Mouse (Mus musculus) midbrain, embryonic 13.5 days (tissue): ENCODE measurements around the gene Rsph1. TPM values are rescaled to one million over a fixed set of nuclear protein-coding genes. Genes with fewer than 3 reads are reported as not detected.
A peak's percentile ranks its signal among the peaks of the same experiment; 100 is the strongest.

Experiments used
- ATAC-seq: fragments of 200-750 bp; cut with Nextera tagmentation; 2 replicates; pipeline ENCODE4 v1.8.0; 2017; ENCODE audit warnings: mild to moderate bottlenecking, moderate TSS enrichment, moderate library complexity
- H3K27ac ChIP-seq: fragments of 300-500 bp; sonication (generic); 2 replicates; pipeline ENCODE4 v1.5.1; 2015; ENCODE audit warnings: inconsistent platforms, mild to moderate bottlenecking, moderate library complexity
- H3K27me3 ChIP-seq: fragments of 300-500 bp; sonication (generic); 2 replicates; pipeline ENCODE4 v1.6.1; 2015; ENCODE audit warnings: mild to moderate bottlenecking, inconsistent platforms
- H3K36me3 ChIP-seq: fragments of 300-500 bp; sonication (generic); 2 replicates; pipeline ENCODE4 v1.6.1; 2015; ENCODE audit warnings: mild to moderate bottlenecking, inconsistent platforms
- H3K4me1 ChIP-seq: fragments of 300-500 bp; sonication (generic); replicated peaks from 2 replicates; pipeline ENCODE4 v1.6.1; 2015; ENCODE audit warnings: inconsistent platforms
- H3K4me2 ChIP-seq: fragments of 300-500 bp; sonication (generic); replicated peaks from 2 replicates; pipeline ENCODE4 v1.6.1; 2015; ENCODE audit warnings: moderate library complexity, mild to moderate bottlenecking, inconsistent platforms
- H3K4me3 ChIP-seq: fragments of 300-500 bp; sonication (generic); replicated peaks from 2 replicates; pipeline ENCODE4 v1.5.1; 2015; ENCODE audit warnings: mild to moderate bottlenecking, inconsistent platforms
- H3K9ac ChIP-seq: fragments of 300-500 bp; sonication (generic); replicated peaks from 2 replicates; pipeline ENCODE4 v1.6.1; 2015; ENCODE audit warnings: mild to moderate bottlenecking, inconsistent platforms
- H3K9me3 ChIP-seq: fragments of 300-500 bp; sonication (generic); 2 replicates; pipeline ENCODE4 v1.6.1; 2016; ENCODE audit warnings: mild to moderate bottlenecking, inconsistent platforms
- WGBS: fragments of 180-500 bp; shearing (Covaris S2); methylation state at CpG from one replicate; pipeline ENCODE4 v1.1.7; 2015; 5-methylcytosine and 5-hydroxymethylcytosine counted together
- polyA plus RNA-seq: library from polyadenylated mRNA; unstranded; fragments of >200 nt; fragmentation: Nextera tagmentation; extraction: Ambion mirVana; gene quantifications from 2 replicates; pipeline ENCODE4 v1.2.1, GENCODE M21; 2015

Gene Rsph1
- polyA plus RNA-seq, 1 experiment from 2014 or later, result 2.7 TPM

DNA sequence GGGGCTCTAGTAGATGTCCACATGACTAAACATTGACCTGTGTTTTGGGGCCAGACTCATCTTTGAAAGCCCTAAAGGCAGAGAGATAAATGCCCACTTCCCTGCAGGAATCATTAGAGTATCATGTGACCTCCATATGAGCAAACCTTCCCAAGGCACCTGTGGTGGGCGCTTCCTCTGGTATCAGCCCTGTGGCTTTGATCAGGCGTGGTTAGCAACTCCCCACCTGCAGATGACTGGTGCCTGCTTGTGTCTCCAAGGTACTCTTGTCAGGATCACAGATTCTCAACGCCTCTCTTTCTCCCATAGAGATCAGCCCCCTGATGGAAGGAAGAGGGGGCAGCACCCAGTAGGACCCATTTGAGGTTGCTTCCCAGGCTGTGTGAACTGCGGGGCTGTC lies 22.8 kb upstream of the Rsph1 start:
- no peak overlapping the region for H3K9ac ChIP-seq
- H3K36me3 ChIP-seq, result peaks cover 4% of the 10 kb centered on the region; the same call in 1 of the 2 replicates
- peaks cover 29% of the 10 kb centered on the region for H3K4me1 ChIP-seq
- H3K4me3 ChIP-seq, result no peak overlapping the region
- no peaks in the 10 kb centered on the region for H3K9me3 ChIP-seq
- H3K27me3 ChIP-seq, result peaks cover 6% of the 10 kb centered on the region; the same call in 1 of the 2 replicates
- H3K27ac ChIP-seq, result no peak overlapping the region
- 89% methylated on average over 4 of the region's 4 CpGs for WGBS
- ATAC-seq, result no peak
- no peak overlapping the region for H3K4me2 ChIP-seq

DNA sequence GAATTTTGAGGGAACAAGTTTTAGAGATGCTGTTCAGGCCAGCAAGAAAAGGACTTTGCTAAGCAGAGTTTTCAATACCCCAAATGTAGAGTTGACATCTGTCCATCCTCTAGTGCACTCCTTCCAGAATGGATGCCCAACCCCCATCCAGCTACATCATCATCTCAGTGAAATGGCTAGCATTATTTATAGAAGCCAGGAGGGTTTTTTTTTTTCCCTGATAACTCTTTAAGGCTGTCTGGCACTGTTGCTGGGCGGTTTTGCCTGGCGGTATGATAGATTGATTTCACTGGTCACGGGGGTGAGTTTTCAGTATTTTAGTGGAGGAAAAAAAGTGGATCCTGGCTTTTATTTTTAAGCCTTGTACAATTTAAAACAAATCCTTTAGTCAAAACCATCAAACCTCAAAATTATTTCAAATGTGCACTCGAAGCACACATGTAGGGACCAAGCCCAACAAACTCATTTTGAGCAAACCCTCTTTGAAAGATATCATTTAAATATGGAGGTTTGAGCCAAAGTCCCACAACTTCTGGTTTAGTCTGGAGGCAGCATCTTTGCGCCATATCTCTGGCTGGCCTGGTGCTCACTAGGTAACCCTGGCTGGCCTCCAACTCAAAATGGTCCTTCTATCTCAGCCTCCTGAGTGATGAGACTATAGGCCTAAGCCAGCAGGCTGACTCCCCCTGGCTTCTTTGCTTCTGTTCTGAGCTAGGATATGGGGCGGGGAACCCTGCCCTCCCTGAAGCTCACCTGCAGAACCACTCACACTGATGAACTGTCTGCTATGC lies 21.4 kb upstream of the Rsph1 start:
- H3K4me2 ChIP-seq, result no peak overlapping the region
- ATAC-seq, result no peak

DNA sequence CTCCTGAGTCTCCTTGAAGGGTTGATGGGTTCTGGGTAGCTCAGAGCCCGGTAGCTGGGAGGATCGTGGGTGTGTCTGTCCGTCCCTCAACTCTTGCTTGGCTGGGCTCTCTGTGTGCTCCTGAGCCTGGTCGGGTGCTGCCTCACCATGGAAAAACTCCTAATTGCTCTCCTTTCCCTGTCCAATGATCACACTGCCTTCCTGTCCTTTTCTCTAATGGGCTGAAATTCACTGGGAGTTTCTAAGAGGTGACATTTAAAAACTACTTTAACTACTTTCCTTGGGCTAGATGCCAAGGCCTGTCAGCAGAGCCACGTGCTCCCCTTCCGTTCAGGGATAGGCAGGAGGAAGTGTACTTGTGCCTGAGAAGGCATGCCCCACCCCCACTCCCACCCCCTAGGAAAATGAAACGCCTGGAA lies 20.3 kb upstream of the Rsph1 start:
- Histone ChIP-seq H3K9ac (no peak overlapping the region), H3K9me3 (no peaks in the 10 kb centered on the region), H3K36me3 (no peaks in the 10 kb centered on the region), H3K4me3 (peak overlapping the region; percentile 66), H3K4me1 (peaks cover 29% of the 10 kb centered on the region), H3K27me3 (peaks cover 9% of the 10 kb centered on the region; the same call in 1 of the 2 replicates), H3K27ac (no peak overlapping the region), H3K4me2 (peak overlapping the region; percentile 94)
- WGBS, result 26% methylated on average over 7 of the region's 7 CpGs
- no peak for ATAC-seq

More for the DNA sequence above, 21.4 kb upstream of the Rsph1 start:
- no peaks in the 10 kb centered on the region for H3K9me3 ChIP-seq
- peaks cover 4% of the 10 kb centered on the region; the same call in 1 of the 2 replicates for H3K36me3 ChIP-seq
- H3K4me1 ChIP-seq, result peaks cover 29% of the 10 kb centered on the region
- H3K27me3 ChIP-seq, result peaks cover 9% of the 10 kb centered on the region; the same call in 1 of the 2 replicates
- no peak overlapping the region for H3K27ac ChIP-seq
- 91% methylated on average over 6 of the region's 6 CpGs for whole genome bisulfite sequencing
- no peak overlapping the region for H3K9ac ChIP-seq
- H3K4me3 ChIP-seq, result no peak overlapping the region

DNA sequence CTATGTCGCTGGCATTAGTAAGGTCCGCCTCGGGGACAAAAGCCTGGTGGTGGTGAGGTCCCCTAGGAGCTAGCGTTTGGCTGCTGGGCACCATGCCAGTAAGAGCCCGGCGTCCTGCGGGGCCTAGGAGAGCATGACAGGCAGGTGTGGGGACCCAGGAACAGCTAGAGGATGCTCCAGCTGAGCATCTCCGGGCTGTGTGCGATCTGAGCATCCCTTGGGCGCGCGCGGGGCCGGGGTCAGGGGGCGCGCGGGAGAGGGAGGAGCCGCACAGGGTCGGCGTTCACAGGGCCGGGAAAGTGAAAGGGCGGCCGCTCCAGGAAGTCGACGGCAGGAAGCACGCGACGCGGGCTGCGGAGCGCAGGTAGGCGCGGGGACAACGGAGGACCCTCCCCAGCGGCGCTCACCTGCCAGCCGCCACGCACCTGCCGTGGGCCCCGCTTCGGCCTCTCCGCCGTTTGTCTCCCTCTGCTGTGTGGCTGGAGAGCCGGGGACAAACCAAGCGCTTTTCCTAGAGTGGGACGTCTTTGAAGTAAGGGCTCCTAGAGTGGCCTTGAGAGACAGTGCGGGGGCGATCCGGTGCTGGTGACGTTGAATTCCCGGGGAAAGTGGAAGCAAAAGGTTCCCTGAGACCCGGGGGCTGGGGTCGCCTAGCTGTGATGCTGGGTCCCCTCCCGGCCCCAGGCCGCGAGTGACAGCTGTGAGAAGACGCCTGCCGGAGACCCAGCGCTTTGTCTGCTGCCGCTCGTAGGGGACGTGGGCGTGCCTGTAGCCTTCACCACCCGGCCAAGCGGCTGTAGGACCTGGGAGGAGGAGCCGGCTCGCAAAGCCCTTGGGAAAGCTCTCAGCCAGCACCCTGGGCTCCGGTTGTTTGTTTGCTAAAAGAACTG lies 19.0 kb upstream of the Rsph1 start:
- ATAC-seq, result peak; percentile 85
- Histone ChIP-seq H3K9me3 (no peaks in the 10 kb centered on the region), H3K27ac (peak overlapping the region; percentile 77)

DNA sequence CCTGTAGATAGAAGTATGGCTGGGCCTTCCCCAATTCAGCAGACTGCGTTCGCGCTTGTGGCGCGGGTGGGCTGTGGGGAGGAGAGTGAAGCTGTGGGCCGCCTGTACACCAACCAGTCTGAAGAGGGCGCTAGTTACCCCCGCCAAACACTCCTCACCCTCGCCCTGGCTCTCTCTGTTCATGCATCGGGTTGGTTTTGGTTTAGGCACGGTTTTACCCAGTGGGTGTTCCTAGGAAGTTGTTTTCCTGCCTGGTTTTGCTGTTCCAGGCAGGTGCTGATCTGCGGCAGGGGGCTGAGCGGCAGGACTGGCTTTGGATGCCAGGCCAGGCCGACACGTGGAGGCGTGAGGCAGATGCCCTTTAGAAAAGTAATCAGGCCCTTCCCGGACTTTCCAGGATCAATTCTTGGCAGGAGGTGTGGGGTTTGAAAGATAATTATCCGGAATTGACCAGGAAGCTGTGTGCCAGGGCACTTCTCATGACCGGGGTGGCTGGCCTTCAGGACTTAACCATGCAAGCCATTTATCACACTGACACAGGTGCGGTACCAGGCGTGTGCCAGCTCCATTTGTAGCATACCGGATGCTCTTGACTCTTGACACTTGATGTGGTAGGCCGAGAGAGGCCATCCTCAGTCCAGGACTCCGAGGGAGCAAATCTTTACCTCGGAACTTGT lies 18.2 kb upstream of the Rsph1 start:
- peak; percentile 56 for ATAC-seq
- peak overlapping the region; percentile 77 for H3K27ac ChIP-seq
- peaks cover 9% of the 10 kb centered on the region; the same call in 1 of the 2 replicates for H3K27me3 ChIP-seq
- H3K4me2 ChIP-seq, result peak overlapping the region; percentile 94
- H3K9me3 ChIP-seq, result no peaks in the 10 kb centered on the region
- H3K4me3 ChIP-seq, result peak overlapping the region; percentile 66
- H3K36me3 ChIP-seq, result no peaks in the 10 kb centered on the region
- peaks cover 29% of the 10 kb centered on the region for H3K4me1 ChIP-seq
- H3K9ac ChIP-seq, result peak overlapping the region; percentile 82
- WGBS, result 20% methylated on average over 25 of the region's 25 CpGs

More for the DNA sequence above, 19.0 kb upstream of the Rsph1 start:
- H3K27me3 ChIP-seq, result peaks cover 9% of the 10 kb centered on the region; the same call in 1 of the 2 replicates
- no peaks in the 10 kb centered on the region for H3K36me3 ChIP-seq
- H3K4me1 ChIP-seq, result peaks cover 29% of the 10 kb centered on the region
- 1% methylated on average over 68 of the region's 68 CpGs for WGBS
- peak overlapping the region; percentile 66 for H3K4me3 ChIP-seq
- H3K9ac ChIP-seq, result peak overlapping the region; percentile 82
- peak overlapping the region; percentile 94 for H3K4me2 ChIP-seq

DNA sequence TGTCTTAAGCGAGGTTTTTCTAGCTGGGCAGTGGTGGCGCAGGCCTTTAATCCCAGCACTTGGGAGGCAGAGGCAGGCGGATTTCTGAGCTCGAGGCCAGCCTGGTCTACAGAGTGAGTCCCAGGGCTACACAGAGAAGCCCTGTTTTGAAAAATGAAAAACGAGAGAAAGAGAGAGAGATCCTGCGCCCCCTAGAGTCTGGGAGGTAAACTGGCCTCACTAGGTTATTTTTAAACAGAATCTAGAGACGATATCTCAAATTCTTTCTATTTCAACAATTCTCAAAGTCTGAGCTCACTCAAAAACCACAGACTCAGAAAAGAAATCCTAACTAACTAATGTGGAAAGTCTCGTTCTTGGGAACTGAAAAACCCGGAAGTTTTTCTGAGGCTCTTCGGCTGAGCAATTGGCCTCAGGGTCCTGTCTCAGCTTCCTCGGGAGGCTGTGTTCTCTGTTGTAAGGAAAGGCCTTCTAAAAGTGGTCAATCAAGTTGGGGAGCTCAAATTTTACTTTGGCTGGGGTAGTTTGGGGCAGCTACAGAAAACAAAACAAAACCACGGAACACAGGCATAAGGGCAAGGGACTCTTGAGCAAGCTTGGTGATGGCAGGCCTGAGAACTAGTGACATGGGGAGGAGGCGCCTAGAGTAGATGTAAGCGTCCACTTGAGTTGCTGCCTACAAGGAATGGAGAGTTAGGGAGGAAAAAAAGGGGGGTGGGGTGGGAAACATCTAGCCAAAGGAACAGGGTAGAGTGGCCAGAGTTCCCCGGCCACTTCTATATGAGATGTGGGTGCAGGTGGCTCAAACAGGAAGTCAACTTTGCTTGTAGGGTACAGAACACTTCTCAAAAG lies 17.4 kb upstream of the Rsph1 start:
- no peaks in the 10 kb centered on the region for H3K36me3 ChIP-seq
- 91% methylated on average over 15 of the region's 15 CpGs for WGBS
- no peaks in the 10 kb centered on the region for H3K9me3 ChIP-seq
- H3K9ac ChIP-seq, result no peak overlapping the region
- no peak overlapping the region; the same call in 1 of the 2 replicates for H3K27ac ChIP-seq
- no peak overlapping the region for H3K4me3 ChIP-seq
- peaks cover 9% of the 10 kb centered on the region; the same call in 1 of the 2 replicates for H3K27me3 ChIP-seq
- peaks cover 29% of the 10 kb centered on the region for H3K4me1 ChIP-seq
- no peak for ATAC-seq
- H3K4me2 ChIP-seq, result peak overlapping the region; percentile 94; the same call in 1 of the 2 replicates

DNA sequence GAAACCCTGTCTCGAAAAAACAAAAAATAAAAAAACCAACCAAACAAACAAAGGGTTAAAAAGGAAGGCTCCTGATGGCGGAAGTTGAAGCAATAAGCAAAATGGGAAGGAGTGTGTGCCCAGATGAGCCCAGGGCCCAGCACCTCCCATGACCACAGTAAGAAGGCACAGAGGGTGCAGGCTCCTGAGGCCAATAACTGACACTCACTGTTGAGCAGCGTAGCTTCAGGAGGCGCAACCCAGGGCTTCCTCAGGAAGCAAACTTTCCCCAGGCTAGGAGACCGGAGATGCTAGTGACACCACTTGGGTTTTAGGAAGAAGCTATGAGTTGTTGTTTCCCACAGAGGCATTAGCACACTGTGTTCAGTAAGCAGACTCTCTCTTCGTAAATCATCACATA lies 13.7 kb upstream of the Rsph1 start:
- Histone ChIP-seq H3K36me3 (no peaks in the 10 kb centered on the region), H3K27ac (no peak overlapping the region), H3K27me3 (0 out of 2 replicates have a peak, but pooled peaks cover 6% of the 10 kb centered on the region), H3K9ac (no peak overlapping the region), H3K4me1 (peaks cover 10% of the 10 kb centered on the region), H3K9me3 (no peaks in the 10 kb centered on the region), H3K4me3 (no peak overlapping the region), H3K4me2 (no peak overlapping the region)
- ATAC-seq, result no peak
- 73% methylated on average over 6 of the region's 6 CpGs for WGBS

DNA sequence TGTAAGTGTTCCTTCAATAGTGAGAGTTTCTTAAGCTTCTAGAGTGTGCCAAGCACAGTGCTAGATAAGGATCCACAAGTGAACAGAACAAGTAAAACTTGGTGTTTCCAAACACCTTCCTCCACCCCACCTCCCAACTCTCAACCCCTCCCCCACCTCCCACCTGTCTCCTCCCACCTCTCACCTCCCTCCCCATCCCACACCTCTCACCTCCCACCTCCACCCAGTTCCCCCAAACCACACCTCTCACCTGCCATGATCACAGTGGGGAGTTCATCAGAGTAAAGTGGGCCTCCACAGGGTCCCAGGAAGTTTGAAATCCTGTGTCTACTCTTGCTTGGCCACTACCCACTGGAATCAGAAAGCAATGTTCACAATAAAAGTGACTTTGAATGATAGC lies 13.1 kb upstream of the Rsph1 start:
- H3K36me3 ChIP-seq, result no peaks in the 10 kb centered on the region
- no peak overlapping the region for H3K4me3 ChIP-seq
- ATAC-seq, result no peak
- peaks cover 5% of the 10 kb centered on the region for H3K4me1 ChIP-seq
- H3K9ac ChIP-seq, result no peak overlapping the region
- no peaks in the 10 kb centered on the region for H3K9me3 ChIP-seq
- H3K27ac ChIP-seq, result no peak overlapping the region
- 0 out of 2 replicates have a peak, but pooled peaks cover 5% of the 10 kb centered on the region for H3K27me3 ChIP-seq
- H3K4me2 ChIP-seq, result no peak overlapping the region

DNA sequence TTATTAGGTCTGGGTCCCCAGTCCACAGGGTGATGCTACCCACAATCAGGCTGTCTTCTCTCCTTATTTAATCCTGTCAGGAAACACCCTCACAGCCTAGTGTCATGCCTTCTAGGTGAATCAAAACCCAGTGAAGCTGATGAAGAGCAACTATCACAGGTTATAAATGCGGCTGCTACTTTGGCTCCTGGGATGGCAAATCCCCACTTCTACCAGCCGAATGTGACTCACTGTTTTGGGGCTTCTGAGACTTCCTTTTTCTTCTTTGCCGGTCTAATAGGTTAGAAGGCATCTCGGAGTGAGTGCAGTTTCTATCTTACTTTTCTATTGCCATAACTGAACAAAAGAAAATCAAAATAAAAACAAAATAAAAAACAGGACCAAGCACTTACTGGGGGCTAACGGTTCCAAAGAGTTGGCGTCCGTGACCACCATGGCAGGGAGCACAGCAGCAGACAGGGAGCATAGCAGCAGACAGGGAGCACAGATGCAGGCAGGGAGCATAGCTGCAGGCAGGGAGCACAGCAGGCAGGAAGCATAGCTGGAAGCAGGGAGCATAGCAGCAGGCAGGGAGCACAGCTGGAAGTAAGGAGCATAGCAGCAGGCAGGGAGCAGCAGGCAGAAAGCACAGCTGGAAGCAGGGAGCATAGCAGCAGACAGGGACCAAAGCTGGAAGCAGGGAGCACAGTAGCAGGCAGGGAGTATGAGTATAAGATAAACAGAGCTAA lies 12.0 kb upstream of the Rsph1 start:
- no peak for ATAC-seq
- H3K27me3 ChIP-seq, result no peaks in the 10 kb centered on the region
- H3K9ac ChIP-seq, result no peak overlapping the region
- 65% methylated on average over 7 of the region's 7 CpGs for WGBS
- H3K4me2 ChIP-seq, result no peak overlapping the region
- no peak overlapping the region for H3K27ac ChIP-seq
- no peaks in the 10 kb centered on the region for H3K9me3 ChIP-seq
- no peak overlapping the region for H3K4me3 ChIP-seq
- 0 out of 2 replicates have a peak, but pooled peaks cover 2% of the 10 kb centered on the region for H3K4me1 ChIP-seq
- H3K36me3 ChIP-seq, result no peaks in the 10 kb centered on the region

DNA sequence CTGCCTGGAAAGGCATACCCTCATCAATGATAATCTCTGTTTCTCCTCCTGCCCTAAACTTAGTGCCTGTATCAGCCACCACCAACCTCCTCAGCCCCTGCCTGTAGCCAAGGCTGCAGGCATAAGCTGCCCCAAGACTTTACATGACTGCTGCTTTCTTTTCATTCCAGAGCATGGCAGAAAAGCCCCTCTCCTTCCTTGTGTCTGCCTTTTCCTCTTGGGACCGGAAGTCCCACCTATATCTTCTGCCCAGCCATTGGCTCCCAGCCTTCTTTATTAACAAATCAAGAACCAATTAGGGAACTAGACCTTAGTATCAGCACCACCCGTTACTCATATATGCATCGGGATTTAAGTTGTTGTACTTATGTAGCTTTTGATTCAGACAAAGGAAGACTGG lies 10.0 kb upstream of the Rsph1 start:
- Histone ChIP-seq H3K36me3 (no peaks in the 10 kb centered on the region), H3K9me3 (no peaks in the 10 kb centered on the region), H3K4me2 (no peak overlapping the region), H3K9ac (no peak overlapping the region), H3K27ac (no peak overlapping the region), H3K27me3 (no peaks in the 10 kb centered on the region), H3K4me1 (peaks cover 11% of the 10 kb centered on the region), H3K4me3 (no peak overlapping the region)
- no peak for ATAC-seq
- 94% methylated on average over 3 of the region's 3 CpGs for WGBS
